Mouse (Mus musculus): ENCODE measurements at regions not wholly inside any gene's neighbourhood (a gene's known extent, or its start where the extent isn't known, plus 50 kb on each side); places are given as distances from the start of the nearest gene placed in this dataset.

DNA sequence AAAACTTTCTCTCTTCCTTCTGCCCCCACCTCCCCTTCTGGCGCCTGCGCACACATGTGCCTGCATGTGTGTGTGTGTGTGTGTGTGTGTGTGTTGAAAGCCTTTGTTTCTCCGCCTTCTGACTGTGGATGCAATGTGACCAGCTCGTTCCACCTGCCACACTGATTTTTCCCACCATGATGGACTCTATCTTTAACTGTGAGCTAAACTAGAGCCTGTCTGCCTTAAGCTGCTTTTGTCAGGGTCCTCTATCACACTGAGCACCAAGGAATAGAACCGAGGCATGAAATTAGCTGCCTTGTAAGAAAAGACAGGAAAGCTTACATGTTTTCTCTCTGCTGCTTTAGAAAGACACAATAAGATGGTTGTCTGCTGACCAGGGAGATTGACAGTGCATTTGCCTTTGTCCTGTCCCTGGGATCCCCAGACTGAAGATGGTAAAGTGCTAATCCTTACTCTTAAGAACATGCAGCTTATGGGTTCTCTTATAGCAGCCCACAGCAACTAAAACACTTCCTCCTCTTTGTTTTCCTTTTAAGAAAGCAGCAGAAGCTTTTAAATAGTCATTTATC is 1468.7 kb downstream of the Slc22a22 start:
- TF ChIP-seq CTCF (IDR thresholded peaks at IDR 0.05; ENCODE audit: low read depth) = no peak
- 86% methylated on average over 5 of the region's 5 CpGs for WGBS
- H3K9ac ChIP-seq (ENCODE audit: low read depth, low read length) = no peak overlapping the region
- H3K9me3 ChIP-seq (replicated peaks; ENCODE audit: low read length) = no peaks in the 10 kb centered on the region
- no peaks in the 10 kb centered on the region for H3K36me3 ChIP-seq (ENCODE audit: insufficient read depth, low read length)
- no peak overlapping the region for H3K4me3 ChIP-seq (replicated peaks; ENCODE audit: low read depth, low read length)
- no peak for DNase-seq (ENCODE audit: low spot score)
- no peaks in the 10 kb centered on the region for H3K4me1 ChIP-seq (replicated peaks; ENCODE audit: insufficient read depth, low read length)
- H3K27me3 ChIP-seq (ENCODE audit: insufficient read depth, low read length) = no peaks in the 10 kb centered on the region
- ATAC-seq (replicated peaks; ENCODE audit: low FRiP score, low read depth) = no peak
- H3K4me2 ChIP-seq (ENCODE audit: low read length) = no peak overlapping the region
- H3K27ac ChIP-seq = no peak overlapping the region

DNA sequence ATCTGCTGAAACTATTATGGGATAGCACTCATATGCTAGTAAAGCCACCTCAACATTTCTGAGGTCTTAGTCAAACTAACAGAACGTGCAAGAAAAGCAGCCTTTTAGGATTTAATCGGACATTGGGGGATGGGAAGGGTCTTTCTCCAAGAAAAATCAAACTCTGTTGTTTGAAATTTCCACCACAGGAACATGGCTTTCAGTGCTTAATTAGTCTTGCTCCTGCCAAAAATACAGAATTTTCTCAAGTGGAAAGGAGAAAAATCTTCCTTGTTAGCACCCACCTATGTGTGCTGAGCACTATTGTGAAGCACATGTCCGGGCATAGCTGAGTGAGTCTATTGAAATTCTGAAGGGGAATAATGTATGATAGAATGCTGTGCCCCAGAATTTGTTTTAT is 1470.0 kb downstream of the Slc22a22 start:
- DNase-seq (ENCODE audit: low spot score) (no peak), ATAC-seq (replicated peaks; ENCODE audit: low FRiP score, low read depth) (no peak)
- H3K4me2 ChIP-seq (ENCODE audit: low read length) = no peak overlapping the region
- no peak overlapping the region for H3K4me3 ChIP-seq (replicated peaks; ENCODE audit: low read depth, low read length)
- H3K4me1 ChIP-seq (replicated peaks; ENCODE audit: insufficient read depth, low read length) = no peaks in the 10 kb centered on the region
- no peaks in the 10 kb centered on the region for H3K27me3 ChIP-seq (ENCODE audit: insufficient read depth, low read length)
- no peak overlapping the region for H3K27ac ChIP-seq
- WGBS = 91% methylated on average over 3 of the region's 3 CpGs
- TF ChIP-seq CTCF (IDR thresholded peaks at IDR 0.05; ENCODE audit: low read depth) = no peak
- no peaks in the 10 kb centered on the region for H3K36me3 ChIP-seq (ENCODE audit: insufficient read depth, low read length)
- no peak overlapping the region for H3K9ac ChIP-seq (ENCODE audit: low read depth, low read length)
- H3K9me3 ChIP-seq (replicated peaks; ENCODE audit: low read length) = no peaks in the 10 kb centered on the region

DNA sequence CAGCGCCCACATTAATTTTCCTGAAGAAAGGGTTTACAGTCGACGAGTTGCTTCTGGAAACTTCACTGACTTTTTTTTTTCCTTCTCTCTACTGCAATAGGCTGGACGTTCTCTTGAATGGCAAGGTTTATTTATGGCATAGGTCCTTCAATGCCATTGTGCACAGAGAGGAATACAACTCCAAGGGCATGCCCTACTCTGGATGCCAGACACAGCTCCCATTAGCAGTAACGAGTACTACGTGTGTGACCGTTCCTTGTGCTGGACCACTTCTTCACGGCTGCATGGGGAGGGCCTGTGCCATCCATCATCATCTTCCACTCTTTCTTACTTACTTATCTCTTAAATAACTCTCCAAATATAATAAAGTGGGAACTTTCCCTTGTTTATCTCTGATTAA is 1472.1 kb downstream of the Slc22a22 start:
- ATAC-seq (replicated peaks; ENCODE audit: low FRiP score, low read depth) (no peak), DNase-seq (ENCODE audit: low spot score) (no peak)
- Histone ChIP-seq H3K9me3 (replicated peaks; ENCODE audit: low read length) (no peaks in the 10 kb centered on the region), H3K36me3 (ENCODE audit: insufficient read depth, low read length) (no peaks in the 10 kb centered on the region), H3K4me1 (replicated peaks; ENCODE audit: insufficient read depth, low read length) (no peaks in the 10 kb centered on the region), H3K9ac (ENCODE audit: low read depth, low read length) (no peak overlapping the region), H3K27ac (no peak overlapping the region), H3K4me3 (replicated peaks; ENCODE audit: low read depth, low read length) (no peak overlapping the region), H3K4me2 (ENCODE audit: low read length) (no peak overlapping the region), H3K27me3 (ENCODE audit: insufficient read depth, low read length) (no peaks in the 10 kb centered on the region)
- no peak for TF ChIP-seq CTCF (IDR thresholded peaks at IDR 0.05; ENCODE audit: low read depth)
- WGBS = 71% methylated on average over 8 of the region's 8 CpGs

DNA sequence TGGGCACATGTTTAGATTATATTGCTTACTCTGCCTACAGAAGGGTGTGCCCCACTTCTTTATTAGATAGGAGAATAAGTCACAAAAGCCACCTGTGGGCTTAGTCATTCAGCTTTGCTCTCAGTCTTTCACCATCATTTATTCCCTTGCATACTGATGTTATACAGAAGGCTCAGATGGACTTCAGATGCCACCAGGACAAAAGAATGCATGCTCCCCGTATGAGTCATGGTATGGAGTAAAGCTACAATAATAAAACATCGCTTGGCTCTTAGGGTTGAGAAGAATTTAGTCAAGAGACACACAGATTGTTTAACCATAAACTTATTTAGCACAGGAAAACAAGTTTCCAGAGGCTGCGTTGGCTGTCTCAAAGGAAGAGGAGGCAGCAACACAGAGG is 1473.5 kb downstream of the Slc22a22 start:
- Histone ChIP-seq H3K27ac (no peak overlapping the region), H3K4me1 (replicated peaks; ENCODE audit: insufficient read depth, low read length) (no peaks in the 10 kb centered on the region), H3K4me3 (replicated peaks; ENCODE audit: low read depth, low read length) (no peak overlapping the region), H3K9me3 (replicated peaks; ENCODE audit: low read length) (no peaks in the 10 kb centered on the region), H3K4me2 (ENCODE audit: low read length) (no peak overlapping the region), H3K36me3 (ENCODE audit: insufficient read depth, low read length) (no peaks in the 10 kb centered on the region), H3K27me3 (ENCODE audit: insufficient read depth, low read length) (no peaks in the 10 kb centered on the region), H3K9ac (ENCODE audit: low read depth, low read length) (no peak overlapping the region)
- no peak for TF ChIP-seq CTCF (IDR thresholded peaks at IDR 0.05; ENCODE audit: low read depth)
- ATAC-seq (replicated peaks; ENCODE audit: low FRiP score, low read depth) = no peak
- 89% methylated on average over 3 of the region's 3 CpGs for WGBS
- no peak for DNase-seq (ENCODE audit: low spot score)

DNA sequence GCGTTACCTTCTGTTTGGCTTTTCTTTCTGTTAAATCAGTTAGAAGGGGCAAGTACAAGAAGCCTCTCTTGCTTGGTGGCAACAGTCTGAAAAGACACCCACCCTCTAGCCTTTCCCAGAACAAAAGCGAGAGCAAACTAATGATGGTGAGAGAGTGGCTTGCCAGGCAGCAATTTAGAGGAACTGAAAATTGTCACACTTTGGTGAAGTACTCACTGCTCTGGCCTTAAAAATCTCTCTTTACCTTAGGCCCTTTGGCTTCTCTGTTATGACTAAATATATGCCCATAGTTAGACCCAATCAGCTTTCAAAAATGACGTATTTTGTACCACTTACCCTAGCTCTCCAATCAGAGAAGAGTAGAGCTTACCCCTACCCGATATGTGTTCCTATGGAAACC is 1477.8 kb downstream of the Slc22a22 start:
- Histone ChIP-seq H3K4me1 (replicated peaks; ENCODE audit: insufficient read depth, low read length) (no peaks in the 10 kb centered on the region), H3K27ac (no peak overlapping the region), H3K27me3 (ENCODE audit: insufficient read depth, low read length) (no peaks in the 10 kb centered on the region), H3K4me2 (ENCODE audit: low read length) (no peak overlapping the region), H3K36me3 (ENCODE audit: insufficient read depth, low read length) (no peaks in the 10 kb centered on the region), H3K9ac (ENCODE audit: low read depth, low read length) (no peak overlapping the region), H3K4me3 (replicated peaks; ENCODE audit: low read depth, low read length) (no peak overlapping the region), H3K9me3 (replicated peaks; ENCODE audit: low read length) (no peaks in the 10 kb centered on the region)
- no peak for ATAC-seq (replicated peaks; ENCODE audit: low FRiP score, low read depth)
- DNase-seq (ENCODE audit: low spot score) = no peak
- no peak for TF ChIP-seq CTCF (IDR thresholded peaks at IDR 0.05; ENCODE audit: low read depth)
- WGBS = 83% methylated on average over 4 of the region's 4 CpGs

DNA sequence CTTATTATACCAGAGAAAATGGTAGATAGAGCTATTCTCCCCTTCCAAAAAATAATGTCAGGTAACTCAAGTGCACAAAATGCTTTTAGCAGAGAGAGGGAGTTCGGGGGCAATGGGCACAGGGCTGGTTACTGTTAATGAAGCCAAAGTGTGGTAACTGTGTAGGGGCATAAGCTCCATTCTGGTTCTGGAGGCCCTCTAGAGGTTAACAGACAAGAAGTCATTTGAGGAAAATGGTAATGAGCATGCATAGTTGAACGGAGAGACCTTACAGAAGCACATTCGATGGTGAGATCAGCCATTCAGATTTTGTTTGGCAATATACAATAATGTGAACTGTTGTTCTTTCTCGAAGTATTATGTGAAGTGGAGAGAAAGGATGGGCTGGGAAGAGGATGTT is 1479.4 kb downstream of the Slc22a22 start:
- no peak for ATAC-seq (replicated peaks; ENCODE audit: low FRiP score, low read depth)
- no peak for DNase-seq (ENCODE audit: low spot score)
- H3K27ac ChIP-seq = no peak overlapping the region
- no peaks in the 10 kb centered on the region for H3K9me3 ChIP-seq (replicated peaks; ENCODE audit: low read length)
- H3K36me3 ChIP-seq (ENCODE audit: insufficient read depth, low read length) = no peaks in the 10 kb centered on the region
- H3K4me3 ChIP-seq (replicated peaks; ENCODE audit: low read depth, low read length) = no peak overlapping the region
- H3K27me3 ChIP-seq (ENCODE audit: insufficient read depth, low read length) = no peaks in the 10 kb centered on the region
- 81% methylated on average over 4 of the region's 4 CpGs for WGBS
- no peaks in the 10 kb centered on the region for H3K4me1 ChIP-seq (replicated peaks; ENCODE audit: insufficient read depth, low read length)
- no peak overlapping the region for H3K9ac ChIP-seq (ENCODE audit: low read depth, low read length)
- TF ChIP-seq CTCF (IDR thresholded peaks at IDR 0.05; ENCODE audit: low read depth) = no peak
- H3K4me2 ChIP-seq (ENCODE audit: low read length) = no peak overlapping the region

DNA sequence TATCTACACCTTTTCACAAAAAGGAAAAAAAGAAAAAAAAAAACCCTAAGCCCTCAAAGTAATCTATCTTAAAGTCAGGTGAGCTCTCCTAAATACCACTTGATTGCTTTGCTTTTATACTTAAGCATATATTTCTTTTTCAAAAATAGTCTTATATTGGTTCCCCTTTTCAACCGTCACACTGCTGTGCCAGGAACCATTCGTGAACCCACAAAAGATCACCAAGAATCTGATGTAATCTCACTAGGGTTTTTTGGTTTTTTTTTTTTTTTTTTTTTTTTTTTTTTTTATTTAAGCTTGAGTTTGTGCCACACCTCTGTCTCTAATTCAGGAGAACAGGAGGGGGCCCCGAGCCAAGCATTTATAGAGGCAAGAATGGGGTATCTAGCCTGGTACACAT is 1482.7 kb downstream of the Slc22a22 start:
- H3K4me3 ChIP-seq (replicated peaks; ENCODE audit: low read depth, low read length) = no peak overlapping the region
- H3K9me3 ChIP-seq (replicated peaks; ENCODE audit: low read length) = no peaks in the 10 kb centered on the region
- ATAC-seq (replicated peaks; ENCODE audit: low FRiP score, low read depth) (no peak), DNase-seq (ENCODE audit: low spot score) (no peak)
- H3K27me3 ChIP-seq (ENCODE audit: insufficient read depth, low read length) = no peaks in the 10 kb centered on the region
- no peak for TF ChIP-seq CTCF (IDR thresholded peaks at IDR 0.05; ENCODE audit: low read depth)
- no peaks in the 10 kb centered on the region for H3K4me1 ChIP-seq (replicated peaks; ENCODE audit: insufficient read depth, low read length)
- no peak overlapping the region for H3K9ac ChIP-seq (ENCODE audit: low read depth, low read length)
- 83% methylated on average over 3 of the region's 3 CpGs for WGBS
- no peaks in the 10 kb centered on the region for H3K36me3 ChIP-seq (ENCODE audit: insufficient read depth, low read length)
- H3K27ac ChIP-seq = no peak overlapping the region
- no peak overlapping the region for H3K4me2 ChIP-seq (ENCODE audit: low read length)
